Mouse (Mus musculus) CH12.LX (cell line): Measurements from ENCODE around the gene B3gnt3.

Experiments
- CTCF ChIP-seq, 2 experiments: IDR thresholded peaks in 1 of 2; conservative IDR thresholded peaks in 1 of 2; 2 replicates each; pipeline ENCODE4 v1.5.1; 2011 to 2012; ENCODE audit warnings: low read depth in 2 of 2, low read length in 2 of 2, improper control_type of control experiment in 1 of 2, inconsistent platforms in 1 of 2, mild to moderate bottlenecking in 1 of 2, moderate library complexity in 1 of 2
- ELF1 ChIP-seq: IDR thresholded peaks from 2 replicates; pipeline ENCODE4 v1.6.1; 2014; ENCODE audit warnings: low read depth, mild to moderate bottlenecking, inconsistent platforms, low read length, improper control_type of control experiment
- EP300 ChIP-seq: IDR thresholded peaks from 2 replicates; pipeline ENCODE4 v1.6.1; 2011; ENCODE audit warnings: low read length, improper control_type of control experiment
- JUN ChIP-seq: IDR thresholded peaks from 2 replicates; pipeline ENCODE4 v1.6.1; 2011; ENCODE audit warnings: low read depth, mild to moderate bottlenecking, low read length, improper control_type of control experiment, moderate library complexity; ENCODE audit not compliant: insufficient read depth
- KAT2A ChIP-seq: IDR thresholded peaks from 2 replicates; pipeline ENCODE4 v1.6.1; 2012; ENCODE audit warnings: low read length, improper control_type of control experiment, inconsistent platforms; ENCODE audit not compliant: insufficient replicate concordance
- MAX ChIP-seq: IDR thresholded peaks from 2 replicates; pipeline ENCODE4 v1.6.1; 2011; ENCODE audit warnings: low read length, improper control_type of control experiment
- NRF1 ChIP-seq: IDR thresholded peaks from 2 replicates; pipeline ENCODE4 v1.6.1; 2014; ENCODE audit warnings: low read depth, mild to moderate bottlenecking, inconsistent platforms, low read length, improper control_type of control experiment, moderate library complexity
- POLR2A ChIP-seq: IDR thresholded peaks from 2 replicates; pipeline ENCODE4 v1.6.1; 2011; ENCODE audit warnings: low read depth, mild to moderate bottlenecking, improper control_type of control experiment, low read length
- SMC3 ChIP-seq: IDR thresholded peaks from 2 replicates; pipeline ENCODE4 v1.6.1; 2011; ENCODE audit warnings: low read depth, low read length, improper control_type of control experiment
- ZNF384 ChIP-seq: IDR thresholded peaks from 2 replicates; pipeline ENCODE4 v1.6.1; 2012; ENCODE audit warnings: low read depth, low read length, improper control_type of control experiment, inconsistent platforms

GRCm38 (mm10) chr8:71678216-71678615 lies 23.4 kb downstream of the B3gnt3 start:
- no peak for TF ChIP-seq SMC3
- no peak for TF ChIP-seq POLR2A
- TF ChIP-seq CTCF (conservative IDR thresholded peaks at IDR 0.05 in 1 of 2, IDR thresholded peaks at IDR 0.05 in 1 of 2; ENCODE audit: low read depth in 2 of 2, low read length in 2 of 2) = no peak
- TF ChIP-seq ELF1 = no peak
- no peak for TF ChIP-seq KAT2A
- TF ChIP-seq NRF1 = no peak
- no peak for TF ChIP-seq ZNF384
- TF ChIP-seq MAX = no peak
- TF ChIP-seq EP300 = no peak
- TF ChIP-seq JUN = no peak
